ENCODE assay signal across 8 mouse cellular contexts in the genomic region with DNA sequence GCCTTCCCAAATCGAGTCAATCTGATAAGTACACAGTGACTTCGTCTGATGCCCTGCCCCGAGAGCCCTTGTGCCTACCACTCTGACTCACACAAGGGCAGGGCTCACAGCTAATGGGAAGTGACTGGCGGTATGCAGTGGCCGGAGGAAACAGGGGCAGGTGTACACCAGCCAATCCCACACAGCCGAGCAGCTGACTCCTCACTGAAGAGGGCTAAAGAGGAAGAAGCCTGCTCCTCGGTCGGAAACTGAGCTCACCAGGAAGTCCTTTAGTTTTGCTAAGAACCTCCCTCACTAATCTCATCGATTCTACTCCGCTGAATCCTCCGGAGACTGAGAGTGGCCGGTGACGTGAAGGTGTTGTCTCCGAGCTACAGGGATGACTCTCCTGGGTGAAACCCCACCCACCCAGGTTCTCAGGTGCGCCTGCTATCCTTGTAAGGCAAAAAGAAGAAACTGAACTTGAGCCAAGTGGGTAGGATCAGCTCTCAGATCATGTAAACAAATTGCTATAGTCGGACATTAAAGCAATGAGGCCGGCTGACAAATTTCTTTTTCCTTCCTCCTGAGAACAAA. TPM values are rescaled to one million over a fixed set of nuclear protein-coding genes. Genes with fewer than 3 reads are reported as not detected.
DNase-seq lines count a peak whose midpoint lies in the region; ATAC-seq and TF ChIP-seq lines count a peak whose summit lies in the region.

No protein-coding gene starts in this region.

- peak overlapping the region; percentile 42; the same call in 1 of the 2 replicates for H3K27ac ChIP-seq in testis, adult 2 months (ENCODE audit: control insufficient read depth, insufficient read depth, low read depth, low read length)
- peak overlapping the region; percentile 65 for H3K27ac ChIP-seq in forebrain, embryonic 10.5 days
- no peak overlapping the region for H3K27ac ChIP-seq in hindbrain, embryonic 14.5 days
- no peak overlapping the region for H3K27ac ChIP-seq in liver, adult 2 months (replicated peaks; ENCODE audit: insufficient read depth, low read depth, low read length)

- H3K4me3 ChIP-seq in testis, adult 2 months (ENCODE audit: control insufficient read depth, low read depth, low read length) = no peak overlapping the region; the same call in 1 of the 2 replicates
- H3K4me3 ChIP-seq in forebrain, embryonic 10.5 days = peak overlapping the region; percentile 25
- H3K4me3 ChIP-seq in hindbrain, embryonic 14.5 days (replicated peaks; ENCODE audit: low read length) = no peak overlapping the region
- H3K4me3 ChIP-seq in liver, adult 2 months (ENCODE audit: insufficient read depth, low read depth, low read length) = no peak overlapping the region; the same call in 1 of the 2 replicates

- TF ChIP-seq CTCF in testis, adult 2 months (IDR thresholded peaks at IDR 0.05; ENCODE audit: control insufficient read depth, insufficient read depth, insufficient replicate concordance, low read depth, low read length) = no peak
- no peak for TF ChIP-seq CTCF in liver, adult 2 months (IDR thresholded peaks at IDR 0.05; ENCODE audit: low read depth, low read length)

- H3K4me2 ChIP-seq in hindbrain, embryonic 14.5 days (replicated peaks) = peak overlapping the region; percentile 25; the same call in 1 of the 2 replicates

- peaks cover 31% of the 10 kb centered on the region; the same call in 1 of the 2 replicates for H3K79me2 ChIP-seq in liver, adult 2 months (ENCODE audit: control insufficient read depth, insufficient read depth, low read length)

- TF ChIP-seq POLR2A in testis, adult 2 months (IDR thresholded peaks at IDR 0.05; ENCODE audit: control insufficient read depth, low read depth, low read length) = no peak
- no peak for TF ChIP-seq POLR2A in liver, adult 2 months (IDR thresholded peaks at IDR 0.05; ENCODE audit: extremely low read depth, insufficient read depth, low read length)

- no peak for DNase-seq in testis, postnatal 10 days (ENCODE audit: low spot score)
- DNase-seq in forebrain, embryonic 10.5 days (ENCODE audit: extremely low spot score, low spot score) = no peak
- no peak for DNase-seq in hindbrain, embryonic 14.5 days (ENCODE audit: low spot score)
- DNase-seq in liver, adult 2 months (ENCODE audit: extremely low read depth, low read depth, low spot score) = peak; percentile 52
- peak; percentile 48 to 61 for DNase-seq in monocyte, adult 2 months (ENCODE audit: low read depth in 1 of 2, low spot score in 2 of 2)
- DNase-seq in thymus, postnatal 4 days = peak; percentile 23
- no peak for DNase-seq in right cerebral cortex, postnatal 4 days

- no peaks in the 10 kb centered on the region for H3K9me3 ChIP-seq in forebrain, embryonic 10.5 days
- no peaks in the 10 kb centered on the region for H3K9me3 ChIP-seq in hindbrain, embryonic 14.5 days (ENCODE audit: control insufficient read depth, low read length)

- no peaks in the 10 kb centered on the region for H3K27me3 ChIP-seq in testis, adult 2 months (ENCODE audit: control insufficient read depth, insufficient read depth, low read length)
- no peaks in the 10 kb centered on the region for H3K27me3 ChIP-seq in forebrain, embryonic 10.5 days (ENCODE audit: poor library complexity, severe bottlenecking)
- no peaks in the 10 kb centered on the region for H3K27me3 ChIP-seq in hindbrain, embryonic 14.5 days (ENCODE audit: control insufficient read depth, insufficient read depth, low read length)
- no peaks in the 10 kb centered on the region for H3K27me3 ChIP-seq in liver, adult 2 months (ENCODE audit: control insufficient read depth, insufficient read depth, low read length)

- H3K4me1 ChIP-seq in testis, adult 2 months (ENCODE audit: control insufficient read depth, insufficient read depth, low read length) = peaks cover 5% of the 10 kb centered on the region
- peaks cover 59% of the 10 kb centered on the region for H3K4me1 ChIP-seq in forebrain, embryonic 10.5 days
- peaks cover 15% of the 10 kb centered on the region for H3K4me1 ChIP-seq in hindbrain, embryonic 14.5 days (replicated peaks; ENCODE audit: control insufficient read depth, insufficient read depth, low read length)
- peaks cover 6% of the 10 kb centered on the region for H3K4me1 ChIP-seq in liver, adult 2 months (ENCODE audit: control insufficient read depth, insufficient read depth, low read length)

- no peaks in the 10 kb centered on the region for H3K36me3 ChIP-seq in testis, adult 2 months (ENCODE audit: control insufficient read depth, insufficient read depth, low read length)
- H3K36me3 ChIP-seq in forebrain, embryonic 10.5 days (replicated peaks) = no peaks in the 10 kb centered on the region
- H3K36me3 ChIP-seq in hindbrain, embryonic 14.5 days (replicated peaks; ENCODE audit: control insufficient read depth, insufficient read depth) = no peaks in the 10 kb centered on the region
- no peaks in the 10 kb centered on the region for H3K36me3 ChIP-seq in liver, adult 2 months (ENCODE audit: control insufficient read depth, insufficient read depth, low read length)

- H3K9ac ChIP-seq in hindbrain, embryonic 14.5 days = no peak overlapping the region
- no peak overlapping the region for H3K9ac ChIP-seq in liver, adult 2 months (ENCODE audit: low read depth, low read length)

- ATAC-seq in hindbrain, embryonic 14.5 days (ENCODE audit: low FRiP score) = no peak

- 8% methylated on average over 17 of the region's 17 CpGs for WGBS in forebrain, embryonic 10.5 days
- WGBS in hindbrain, embryonic 14.5 days = 30% methylated on average over 17 of the region's 17 CpGs
- WGBS in liver, adult 2 months = 4% methylated on average over 17 of the region's 17 CpGs

RNA-seq across cellular contexts. Expression of a gene that starts 58.2 kb away (rescaled TPM):
- 19.3 and 19.8 TPM in 2 replicates for polyA plus RNA-seq in testis, adult 2 months (2012; rRNA removed)
- 36.9 and 37.6 TPM in 2 replicates for polyA plus RNA-seq in forebrain, embryonic 10.5 days (2016; fragmentation: Nextera tagmentation; extraction: Ambion mirVana)
- polyA plus RNA-seq in hindbrain, embryonic 14.5 days (2014; fragmentation: Nextera tagmentation; extraction: Ambion mirVana) = 12.6 and 13.5 TPM in 2 replicates
- total RNA-seq in liver, adult 2 months (2014; rRNA removed) = 5.8 and 7.1 TPM in 2 replicates
- polyA plus RNA-seq in liver, adult 2 months (2012; rRNA removed) = 6.5 and 6.8 TPM in 2 replicates

Comparison
In these comparisons a context has a peak if more than half of its experiments do, and no peak if none do; other contexts are left out.
1. H3K27ac ChIP-seq: peak in testis, adult 2 months (single experiment) and forebrain, embryonic 10.5 days (single experiment); none in hindbrain, embryonic 14.5 days (single experiment) and liver, adult 2 months (single experiment).
2. DNase-seq: peak in liver, adult 2 months (single experiment), monocyte, adult 2 months (2 of 2) and thymus, postnatal 4 days (single experiment); none in testis, postnatal 10 days (single experiment), forebrain, embryonic 10.5 days (single experiment), hindbrain, embryonic 14.5 days (single experiment) and right cerebral cortex, postnatal 4 days (single experiment).